Comparison of ENCODE assay signal across 15 mouse cellular contexts in the genomic region with DNA sequence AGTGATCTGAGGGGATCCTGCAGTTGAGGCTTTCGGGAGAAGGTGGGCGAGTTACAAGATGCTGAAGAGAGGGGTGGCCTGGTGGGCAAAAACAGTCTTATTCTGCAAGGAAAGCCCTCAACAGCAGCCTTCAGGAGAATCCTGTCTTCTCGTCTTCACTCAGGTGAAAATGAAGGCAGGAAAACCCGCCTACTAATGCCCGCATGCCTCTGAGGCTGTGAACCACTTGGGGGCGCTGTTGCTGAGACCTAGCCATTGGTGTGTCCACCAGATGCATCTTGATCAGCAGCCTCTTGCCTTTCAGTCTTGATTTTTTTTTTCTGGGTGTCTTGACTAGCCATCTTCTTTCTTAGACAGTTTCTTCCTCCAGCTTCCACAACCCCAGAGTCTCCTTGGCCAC.
DNase-seq lines count a peak whose midpoint lies in the region; ATAC-seq and TF ChIP-seq lines count a peak whose summit lies in the region.
"Had no signal": no experiment of that assay in that cellular context is flagged by ENCODE, and none has a peak within 500 bp of the region (broad histone marks: within the 10 kb centered on the region; RNA-seq: fewer than 3 reads in every experiment).

No protein-coding gene starts in this region.

- H3K79me2 ChIP-seq in MEL (ENCODE audit: control insufficient read depth, insufficient read depth, low read length, poor library complexity) = no peaks in the 10 kb centered on the region

- no peak for ATAC-seq in heart, postnatal 0 days (ENCODE audit: insufficient read depth, low read depth)

- no peak overlapping the region for H3K9ac ChIP-seq in heart, postnatal 0 days (replicated peaks; ENCODE audit: low read depth, low read length)
- H3K9ac ChIP-seq in MEL (ENCODE audit: control insufficient read depth, low read depth, low read length, poor library complexity, severe bottlenecking) = no peak overlapping the region
- H3K9ac ChIP-seq: limb, embryonic 13.5 days had no signal

- TF ChIP-seq CTCF in heart, postnatal 0 days (IDR thresholded peaks at IDR 0.05; ENCODE audit: low read depth) = peak; percentile 26
- TF ChIP-seq CTCF in MEL (IDR thresholded peaks at IDR 0.05 in 2 of 3, conservative IDR thresholded peaks at IDR 0.05 in 1 of 3; ENCODE audit: control insufficient read depth in 1 of 3, insufficient read depth in 1 of 3, low read depth in 2 of 3, low read length in 3 of 3, poor library complexity in 1 of 3, severe bottlenecking in 1 of 3) = peak; percentile 5 to 39 (median 10); a peak in 3 of 6 replicates

- TF ChIP-seq EP300 in heart, postnatal 0 days (IDR thresholded peaks at IDR 0.05; ENCODE audit: low read depth) = no peak
- TF ChIP-seq EP300 in MEL (IDR thresholded peaks at IDR 0.05; ENCODE audit: low read depth in 1 of 2, low read length in 2 of 2) = no peak

- WGBS in heart, postnatal 0 days = 76% methylated on average over 6 of the region's 6 CpGs

- no peaks in the 10 kb centered on the region for H3K27me3 ChIP-seq in heart, postnatal 0 days (ENCODE audit: control insufficient read depth, insufficient read depth, low read length)
- no peaks in the 10 kb centered on the region for H3K27me3 ChIP-seq in MEL (ENCODE audit: control insufficient read depth in 1 of 2, insufficient read depth in 2 of 2, low read length in 2 of 2)
- H3K27me3 ChIP-seq: limb, embryonic 13.5 days had no signal

- no peaks in the 10 kb centered on the region for H3K9me3 ChIP-seq in heart, postnatal 0 days (replicated peaks; ENCODE audit: control insufficient read depth, low read length)
- H3K9me3 ChIP-seq in MEL (replicated peaks; ENCODE audit: insufficient read depth, low read length) = no peaks in the 10 kb centered on the region
- H3K9me3 ChIP-seq: limb, embryonic 13.5 days had no signal

- no peaks in the 10 kb centered on the region for H3K4me1 ChIP-seq in heart, postnatal 0 days (ENCODE audit: control insufficient read depth, insufficient read depth)
- H3K4me1 ChIP-seq in MEL (ENCODE audit: control insufficient read depth in 1 of 2, insufficient read depth in 2 of 2, low read length in 2 of 2) = no peaks in the 10 kb centered on the region

- H3K36me3 ChIP-seq in heart, postnatal 0 days (replicated peaks; ENCODE audit: control insufficient read depth, insufficient read depth, low read length) = no peaks in the 10 kb centered on the region
- H3K36me3 ChIP-seq in MEL (ENCODE audit: control insufficient read depth in 1 of 2, insufficient read depth in 2 of 2, low read length in 2 of 2) = no peaks in the 10 kb centered on the region
- H3K36me3 ChIP-seq: limb, embryonic 13.5 days had no signal

- TF ChIP-seq POLR2A in MEL (IDR thresholded peaks at IDR 0.05; ENCODE audit: control insufficient read depth in 1 of 2, insufficient read depth in 1 of 2, low read depth in 1 of 2, low read length in 2 of 2, poor library complexity in 1 of 2) = no peak

- DNase-seq in heart, postnatal 0 days (ENCODE audit: low spot score) = no peak
- no peak for DNase-seq in heart, postnatal 36 days
- DNase-seq in right cerebral cortex, postnatal 14 days = peak; percentile 23
- DNase-seq in right cerebral cortex, postnatal 10 days (ENCODE audit: low spot score in 2 of 2) = no peak
- no peak for DNase-seq in MEL (ENCODE audit: low read depth, low spot score)
- DNase-seq in induced T-regulatory cell, adult 2 months (ENCODE audit: low read depth) = peak; percentile 8
- no peak for DNase-seq in layer of hippocampus, postnatal 10 days (ENCODE audit: low spot score in 2 of 2)
- DNase-seq in neural tube, embryonic 10.5 days (ENCODE audit: extremely low spot score, low spot score) = no peak
- DNase-seq: cerebellum, adult 11 months; heart, postnatal 4 days; kidney, adult 8-10 months; layer of hippocampus, adult 9-11 months had no signal

- intact Hi-C loops in heart, postnatal 36 days (cut with DNase I) = no loop called here

- no peak overlapping the region for H3K4me3 ChIP-seq in heart, postnatal 0 days (ENCODE audit: low read depth, low read length)
- H3K4me3 ChIP-seq in MEL (ENCODE audit: control insufficient read depth in 1 of 2, insufficient read depth in 1 of 2, low read depth in 2 of 2, low read length in 2 of 2) = no peak overlapping the region
- H3K4me3 ChIP-seq: erythroblast, embryonic 14.5 days; limb, embryonic 13.5 days had no signal

- H3K27ac ChIP-seq in heart, postnatal 0 days (ENCODE audit: low read depth) = no peak overlapping the region
- H3K27ac ChIP-seq in MEL (ENCODE audit: control insufficient read depth, low read depth, low read length) = no peak overlapping the region
- H3K27ac ChIP-seq: limb, embryonic 13.5 days; macrophage had no signal

- TF ChIP-seq RAD21 in MEL (IDR thresholded peaks at IDR 0.05; ENCODE audit: low read depth, low read length) = no peak

- H3K4me2 ChIP-seq in heart, postnatal 0 days (ENCODE audit: low read depth, low read length) = no peak overlapping the region
- H3K4me2 ChIP-seq: limb, embryonic 13.5 days had no signal

TF ChIP-seq in MEL, 35 proteins besides CTCF, POLR2A, EP300 and RAD21:
- TF ChIP-seq POLR2AphosphoS2 (IDR thresholded peaks at IDR 0.05; ENCODE audit: low read length) = no peak
- TF ChIP-seq ZC3H11A (IDR thresholded peaks at IDR 0.05; ENCODE audit: low read depth, low read length) = no peak
- TF ChIP-seq HCFC1 (IDR thresholded peaks at IDR 0.05; ENCODE audit: low read depth, low read length) = no peak
- no peak for TF ChIP-seq CHD1 (IDR thresholded peaks at IDR 0.05; ENCODE audit: low read depth, low read length)
- TF ChIP-seq ZMIZ1 (IDR thresholded peaks at IDR 0.05; ENCODE audit: low read depth, low read length) = no peak
- TF ChIP-seq MYB (IDR thresholded peaks at IDR 0.05; ENCODE audit: low read depth, low read length) = no peak
- no peak for TF ChIP-seq KAT2A (conservative IDR thresholded peaks at IDR 0.05; ENCODE audit: low read depth, low read length)
- TF ChIP-seq ZNF384 (IDR thresholded peaks at IDR 0.05; ENCODE audit: low read depth, low read length) = no peak
- TF ChIP-seq ZKSCAN1 (IDR thresholded peaks at IDR 0.05; ENCODE audit: low read depth, low read length) = no peak
- no peak for TF ChIP-seq GATA1 (IDR thresholded peaks at IDR 0.05; ENCODE audit: low read depth, low read length)
- TF ChIP-seq SMC3 (IDR thresholded peaks at IDR 0.05; ENCODE audit: low read depth, low read length) = no peak
- TF ChIP-seq USF1 (IDR thresholded peaks at IDR 0.05; ENCODE audit: low read depth, low read length) = no peak
- TF ChIP-seq TAL1 (IDR thresholded peaks at IDR 0.05; ENCODE audit: low read length) = no peak
- TF ChIP-seq TBP (IDR thresholded peaks at IDR 0.05; ENCODE audit: low read depth, low read length) = no peak
TF ChIP-seq in MEL: peak in this region for 0.

Comparison
In these comparisons a context has a peak if more than half of its experiments do, and no peak if none do; other contexts are left out.
1. DNase-seq: peak in right cerebral cortex, postnatal 14 days (single experiment) and induced T-regulatory cell, adult 2 months (single experiment); none in heart, postnatal 0 days (single experiment), heart, postnatal 36 days (0 of 2), right cerebral cortex, postnatal 10 days (0 of 2), MEL (single experiment), layer of hippocampus, postnatal 10 days (0 of 2) and neural tube, embryonic 10.5 days (single experiment).